Mouse (Mus musculus): ENCODE data around the gene Dst. TPM values are rescaled to one million over a fixed set of nuclear protein-coding genes. Genes with fewer than 3 reads are reported as not detected.

The Dst gene
- polyA plus RNA-seq, 1 experiment = 49.7 TPM

- no peak overlapping the region for H3ac ChIP-seq (ENCODE audit: control insufficient read depth, insufficient read length)
- peaks cover 13% of the 10 kb centered on the region for H3K36me3 ChIP-seq (ENCODE audit: control insufficient read depth, insufficient read depth)
- no peak overlapping the region for H3K4me3 ChIP-seq
- H3K27me3 ChIP-seq (ENCODE audit: control insufficient read depth, insufficient read depth, insufficient read length) = no peaks in the 10 kb centered on the region
- H3K4me2 ChIP-seq (ENCODE audit: low read depth) = no peak overlapping the region
- H3K79me2 ChIP-seq (ENCODE audit: control insufficient read depth, insufficient read depth) = peaks cover 32% of the 10 kb centered on the region
- TF ChIP-seq SRF (IDR thresholded peaks at IDR 0.05; ENCODE audit: control insufficient read depth, insufficient read length, low read depth) = no peak
Observed at GRCm38 (mm10) chr1:33911589-33911988, 3.6 kb downstream of the Dst start.

GRCm38 (mm10) chr1:33916554-33916953 is 8.5 kb downstream of the Dst start:
- Histone ChIP-seq H3K79me2 (ENCODE audit: control insufficient read depth, insufficient read depth) (peaks cover 3% of the 10 kb centered on the region), H3K27me3 (ENCODE audit: control insufficient read depth, insufficient read depth, insufficient read length) (no peaks in the 10 kb centered on the region), H3K36me3 (ENCODE audit: control insufficient read depth, insufficient read depth) (peaks cover 23% of the 10 kb centered on the region), H3ac (ENCODE audit: control insufficient read depth, insufficient read length) (no peak overlapping the region), H3K4me3 (no peak overlapping the region), H3K4me2 (ENCODE audit: low read depth) (no peak overlapping the region)
- TF ChIP-seq MAX (IDR thresholded peaks at IDR 0.05; ENCODE audit: low read depth) (no peak), SRF (IDR thresholded peaks at IDR 0.05; ENCODE audit: control insufficient read depth, insufficient read length, low read depth) (no peak), POLR2AphosphoS2 (IDR thresholded peaks at IDR 0.05; ENCODE audit: insufficient read length, low read depth) (no peak), CEBPB (IDR thresholded peaks at IDR 0.05; ENCODE audit: insufficient read depth, poor library complexity, severe bottlenecking) (no peak), MYOG (IDR thresholded peaks at IDR 0.05; ENCODE audit: control insufficient read depth in 1 of 3, insufficient read depth in 1 of 3, insufficient read length in 2 of 3, low read depth in 2 of 3) (no peak), E2F4 (IDR thresholded peaks at IDR 0.05; ENCODE audit: insufficient read depth) (no peak), USF1 (IDR thresholded peaks at IDR 0.05; ENCODE audit: low read depth) (no peak), TCF3 (IDR thresholded peaks at IDR 0.05; ENCODE audit: insufficient read length, low read depth) (no peak)

GRCm38 (mm10) chr1:33922975-33923374 is 14.9 kb downstream of the Dst start:
- H3K27me3 ChIP-seq (ENCODE audit: control insufficient read depth, insufficient read depth, insufficient read length) = no peaks in the 10 kb centered on the region
- no peak overlapping the region for H3K4me3 ChIP-seq
- TF ChIP-seq MYOG (IDR thresholded peaks at IDR 0.05; ENCODE audit: control insufficient read depth in 1 of 3, insufficient read depth in 1 of 3, insufficient read length in 2 of 3, low read depth in 2 of 3) (no peak), POLR2A (IDR thresholded peaks at IDR 0.05; ENCODE audit: insufficient read length, low read depth) (no peak), E2F4 (IDR thresholded peaks at IDR 0.05; ENCODE audit: insufficient read depth) (no peak), REST (IDR thresholded peaks at IDR 0.05; ENCODE audit: insufficient read depth, insufficient read length) (no peak), POLR2AphosphoS2 (IDR thresholded peaks at IDR 0.05; ENCODE audit: insufficient read length, low read depth) (no peak), USF1 (IDR thresholded peaks at IDR 0.05; ENCODE audit: low read depth) (no peak), TCF3 (IDR thresholded peaks at IDR 0.05; ENCODE audit: insufficient read length, low read depth) (no peak), SRF (IDR thresholded peaks at IDR 0.05; ENCODE audit: control insufficient read depth, insufficient read length, low read depth) (no peak), MYOD1 (IDR thresholded peaks at IDR 0.05; ENCODE audit: control insufficient read depth in 1 of 3, insufficient read length in 2 of 3, low read depth in 2 of 3) (no peak), MAX (IDR thresholded peaks at IDR 0.05; ENCODE audit: low read depth) (no peak)
- H3K36me3 ChIP-seq (ENCODE audit: control insufficient read depth, insufficient read depth) = peaks cover 6% of the 10 kb centered on the region
- H3K79me2 ChIP-seq (ENCODE audit: control insufficient read depth, insufficient read depth) = no peaks in the 10 kb centered on the region
- H3ac ChIP-seq (ENCODE audit: control insufficient read depth, insufficient read length) = no peak overlapping the region
- H3K4me2 ChIP-seq (ENCODE audit: low read depth) = no peak overlapping the region

GRCm38 (mm10) chr1:33925283-33925682 is 17.3 kb downstream of the Dst start:
- peaks cover 11% of the 10 kb centered on the region for H3K36me3 ChIP-seq (ENCODE audit: control insufficient read depth, insufficient read depth)
- no peak overlapping the region for H3K4me3 ChIP-seq
- no peak overlapping the region for H3K4me2 ChIP-seq (ENCODE audit: low read depth)
- no peak overlapping the region for H3ac ChIP-seq (ENCODE audit: control insufficient read depth, insufficient read length)
- TF ChIP-seq E2F4 (IDR thresholded peaks at IDR 0.05; ENCODE audit: insufficient read depth) (no peak), POLR2AphosphoS2 (IDR thresholded peaks at IDR 0.05; ENCODE audit: insufficient read length, low read depth) (no peak), REST (IDR thresholded peaks at IDR 0.05; ENCODE audit: insufficient read depth, insufficient read length) (no peak), MYOG (IDR thresholded peaks at IDR 0.05; ENCODE audit: control insufficient read depth in 1 of 3, insufficient read depth in 1 of 3, insufficient read length in 2 of 3, low read depth in 2 of 3) (no peak)
- H3K79me2 ChIP-seq (ENCODE audit: control insufficient read depth, insufficient read depth) = no peaks in the 10 kb centered on the region
- H3K27me3 ChIP-seq (ENCODE audit: control insufficient read depth, insufficient read depth, insufficient read length) = no peaks in the 10 kb centered on the region

- Histone ChIP-seq H3K4me2 (ENCODE audit: low read depth) (no peak overlapping the region), H3K27me3 (ENCODE audit: control insufficient read depth, insufficient read depth, insufficient read length) (no peaks in the 10 kb centered on the region), H3K79me2 (ENCODE audit: control insufficient read depth, insufficient read depth) (no peaks in the 10 kb centered on the region), H3K4me3 (no peak overlapping the region), H3K36me3 (ENCODE audit: control insufficient read depth, insufficient read depth) (peaks cover 11% of the 10 kb centered on the region), H3ac (ENCODE audit: control insufficient read depth, insufficient read length) (no peak overlapping the region)
- TF ChIP-seq REST (IDR thresholded peaks at IDR 0.05; ENCODE audit: insufficient read depth, insufficient read length) (no peak), MYOD1 (IDR thresholded peaks at IDR 0.05; ENCODE audit: control insufficient read depth in 1 of 3, insufficient read length in 2 of 3, low read depth in 2 of 3) (no peak), MYOG (IDR thresholded peaks at IDR 0.05; ENCODE audit: control insufficient read depth in 1 of 3, insufficient read depth in 1 of 3, insufficient read length in 2 of 3, low read depth in 2 of 3) (no peak), USF1 (IDR thresholded peaks at IDR 0.05; ENCODE audit: low read depth) (no peak), TCF3 (IDR thresholded peaks at IDR 0.05; ENCODE audit: insufficient read length, low read depth) (no peak), POLR2AphosphoS2 (IDR thresholded peaks at IDR 0.05; ENCODE audit: insufficient read length, low read depth) (no peak), MAX (IDR thresholded peaks at IDR 0.05; ENCODE audit: low read depth) (no peak), POLR2A (IDR thresholded peaks at IDR 0.05; ENCODE audit: insufficient read length, low read depth) (no peak), E2F4 (IDR thresholded peaks at IDR 0.05; ENCODE audit: insufficient read depth) (no peak)
Observed at GRCm38 (mm10) chr1:33927466-33927865, 19.4 kb downstream of the Dst start.

GRCm38 (mm10) chr1:33931791-33932190 is 23.8 kb downstream of the Dst start:
- no peak overlapping the region for H3K4me2 ChIP-seq (ENCODE audit: low read depth)
- TF ChIP-seq TCF12 (IDR thresholded peaks at IDR 0.05; ENCODE audit: insufficient read depth, poor library complexity, severe bottlenecking) (no peak), TCF3 (IDR thresholded peaks at IDR 0.05; ENCODE audit: insufficient read length, low read depth) (no peak), POLR2AphosphoS2 (IDR thresholded peaks at IDR 0.05; ENCODE audit: insufficient read length, low read depth) (no peak)
- no peaks in the 10 kb centered on the region for H3K27me3 ChIP-seq (ENCODE audit: control insufficient read depth, insufficient read depth, insufficient read length)
- peaks cover 8% of the 10 kb centered on the region for H3K36me3 ChIP-seq (ENCODE audit: control insufficient read depth, insufficient read depth)
- H3ac ChIP-seq (ENCODE audit: control insufficient read depth, insufficient read length) = no peak overlapping the region
- H3K4me3 ChIP-seq = no peak overlapping the region
- H3K79me2 ChIP-seq (ENCODE audit: control insufficient read depth, insufficient read depth) = no peaks in the 10 kb centered on the region

All from myocyte (in vitro differentiated cells).